Mouse (Mus musculus): ENCODE data around the gene Adamts15. TPM values are rescaled to one million over a fixed set of nuclear protein-coding genes. Genes with fewer than 3 reads are reported as not detected.

Adamts15 gene
- total RNA-seq, 2 experiments from 2014 or later, result 8.3 to 10.6 TPM

- intact Hi-C loops (cut with DNase I), result no loop called here
- no peak for DNase-seq (ENCODE audit: low spot score)
These were observed 10.1 kb upstream of the Adamts15 start for GRCm38 (mm10) chr9:30932346-30932745.

GRCm38 (mm10) chr9:30928759-30929158 lies 6.5 kb upstream of the Adamts15 start:
- intact Hi-C loops (cut with DNase I), result no loop called here

GRCm38 (mm10) chr9:30921261-30922103 lies 770 bp downstream of the Adamts15 start:
- intact Hi-C loops (cut with DNase I), result loop anchor here (5.0 kb wide), 1 partner anchor 184 kb away; no protein-coding TSS in a partner anchor
- DNase-seq (ENCODE audit: low spot score), result no peak

More at GRCm38 (mm10) chr9:30928759-30929158, 6.5 kb upstream of the Adamts15 start:
- no peak for DNase-seq (ENCODE audit: low spot score)

GRCm38 (mm10) chr9:30920736-30921135 lies 1.5 kb downstream of the Adamts15 start:
- no peak for DNase-seq (ENCODE audit: low spot score)
- intact Hi-C loops (cut with DNase I), result loop anchor here (5.0 kb wide), 1 partner anchor 183 kb away; no protein-coding TSS in a partner anchor

- intact Hi-C loops (cut with DNase I), result loop anchor here (5.0 kb wide), 1 partner anchor 182 kb away; no protein-coding TSS in a partner anchor
- DNase-seq (ENCODE audit: low spot score), result peak; percentile 32
These were observed 2.6 kb downstream of the Adamts15 start for GRCm38 (mm10) chr9:30919686-30920085.

GRCm38 (mm10) chr9:30918466-30919356 lies 3.5 kb downstream of the Adamts15 start:
- intact Hi-C loops (cut with DNase I), result no loop called here
- no peak for DNase-seq (ENCODE audit: low spot score)

GRCm38 (mm10) chr9:30916266-30916968 lies 5.8 kb downstream of the Adamts15 start:
- intact Hi-C loops (cut with DNase I), result no loop called here

GRCm38 (mm10) chr9:30914241-30914640 lies 8.0 kb downstream of the Adamts15 start:
- intact Hi-C loops (cut with DNase I), result loop anchor here (5.0 kb wide), 1 partner anchor 67 kb away; no protein-coding TSS in a partner anchor

More at GRCm38 (mm10) chr9:30916266-30916968, 5.8 kb downstream of the Adamts15 start:
- no peak for DNase-seq (ENCODE audit: low spot score)

GRCm38 (mm10) chr9:30913429-30913828 lies 8.8 kb downstream of the Adamts15 start:
- DNase-seq (ENCODE audit: low spot score), result no peak
- intact Hi-C loops (cut with DNase I), result loop anchor here (5.0 kb wide), 1 partner anchor 66 kb away; no protein-coding TSS in a partner anchor

More at GRCm38 (mm10) chr9:30914241-30914640, 8.0 kb downstream of the Adamts15 start:
- no peak for DNase-seq (ENCODE audit: low spot score)

- intact Hi-C loops (cut with DNase I), result loop anchor here (5.0 kb wide), 1 partner anchor 65 kb away; no protein-coding TSS in a partner anchor
- DNase-seq (ENCODE audit: low spot score), result no peak
These were observed 10.1 kb downstream of the Adamts15 start for GRCm38 (mm10) chr9:30912161-30912560.

- no peak for DNase-seq (ENCODE audit: low spot score)
- intact Hi-C loops (cut with DNase I), result loop anchor here (5.0 kb wide), 1 partner anchor 63 kb away; no protein-coding TSS in a partner anchor
These were observed 11.8 kb downstream of the Adamts15 start for GRCm38 (mm10) chr9:30910491-30910890.

GRCm38 (mm10) chr9:30908973-30909372 lies 13.3 kb downstream of the Adamts15 start:
- intact Hi-C loops (cut with DNase I), result no loop called here
- no peak for DNase-seq (ENCODE audit: low spot score)

GRCm38 (mm10) chr9:30908296-30908690 lies 14.0 kb downstream of the Adamts15 start:
- no peak for DNase-seq (ENCODE audit: low spot score)
- intact Hi-C loops (cut with DNase I), result no loop called here

GRCm38 (mm10) chr9:30907677-30908295 lies 14.5 kb downstream of the Adamts15 start:
- no peak for DNase-seq (ENCODE audit: low spot score)
- intact Hi-C loops (cut with DNase I), result no loop called here

- intact Hi-C loops (cut with DNase I), result no loop called here
- no peak for DNase-seq (ENCODE audit: low spot score)
These were observed 15.8 kb downstream of the Adamts15 start for GRCm38 (mm10) chr9:30906426-30906825.

- intact Hi-C loops (cut with DNase I), result no loop called here
- no peak for DNase-seq (ENCODE audit: low spot score)
These were observed 16.4 kb downstream of the Adamts15 start for GRCm38 (mm10) chr9:30905861-30906260.

GRCm38 (mm10) chr9:30903266-30903665 lies 19.0 kb downstream of the Adamts15 start:
- DNase-seq (ENCODE audit: low spot score), result no peak
- intact Hi-C loops (cut with DNase I), result no loop called here

- DNase-seq (ENCODE audit: low spot score), result no peak
- intact Hi-C loops (cut with DNase I), result no loop called here
These were observed 19.6 kb downstream of the Adamts15 start for GRCm38 (mm10) chr9:30902641-30903040.

- intact Hi-C loops (cut with DNase I), result no loop called here
- DNase-seq (ENCODE audit: low spot score), result no peak
These were observed 20.1 kb downstream of the Adamts15 start for GRCm38 (mm10) chr9:30902152-30902551.
